Mouse (Mus musculus) heart, postnatal 4 days (tissue): ENCODE data around the gene Adamts8. TPM values are rescaled to one million over a fixed set of nuclear protein-coding genes. Genes with fewer than 3 reads are reported as not detected.
A peak's percentile ranks its signal among the peaks of the same experiment; 100 is the strongest.

Experiments
- DNase-seq: peaks from one replicate; pipeline ENCODE4 v3.0.0; 2021
- total RNA-seq, 2 experiments: library from RNA; stranded (reverse); gene quantifications; 2 replicates each; pipeline ENCODE4 v1.2.3; 2021

The Adamts8 gene
- total RNA-seq, 2 experiments from 2014 or later = 34.3 to 35.1 TPM

DNA sequence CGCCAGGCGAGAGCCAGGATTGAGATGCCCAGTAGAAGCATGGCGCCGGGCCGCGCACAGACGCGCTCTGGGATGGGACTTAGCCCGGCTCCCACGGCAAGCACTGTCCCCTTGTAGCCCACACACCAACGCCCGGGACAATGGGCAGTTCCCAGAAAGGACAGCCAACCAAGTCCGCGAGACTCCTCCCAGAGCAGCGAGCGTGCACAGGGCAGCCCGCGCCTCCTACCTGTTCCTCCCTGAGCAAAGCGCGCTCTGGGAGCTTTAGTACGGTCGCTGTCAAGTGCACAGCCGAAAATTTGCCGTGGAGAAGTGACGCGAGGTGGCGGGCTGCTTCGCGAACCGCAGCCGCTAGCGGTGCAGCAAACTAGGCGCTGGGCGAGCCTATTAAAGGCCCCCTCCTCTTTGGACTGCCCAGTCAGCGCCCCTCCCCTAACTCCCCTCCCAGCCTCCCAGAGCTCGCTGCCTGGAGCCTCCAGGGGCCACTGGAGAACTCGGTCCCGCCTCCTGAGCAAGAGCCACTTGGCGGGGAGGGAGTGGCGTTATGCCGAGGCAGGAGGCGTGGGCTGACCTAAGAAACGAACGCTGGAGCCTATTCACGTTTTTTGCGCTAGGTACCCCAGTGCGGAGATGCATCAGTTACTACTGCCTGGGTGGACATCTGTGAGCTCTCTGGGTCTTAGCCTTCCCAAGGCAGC is 20.0 kb upstream of the Adamts8 start, which contains the start of gene Adamts15:
Adamts15 (minus strand) TSS at position 256 of the 698 bp plus-strand sequence.
- peak; percentile 78 for DNase-seq

DNA sequence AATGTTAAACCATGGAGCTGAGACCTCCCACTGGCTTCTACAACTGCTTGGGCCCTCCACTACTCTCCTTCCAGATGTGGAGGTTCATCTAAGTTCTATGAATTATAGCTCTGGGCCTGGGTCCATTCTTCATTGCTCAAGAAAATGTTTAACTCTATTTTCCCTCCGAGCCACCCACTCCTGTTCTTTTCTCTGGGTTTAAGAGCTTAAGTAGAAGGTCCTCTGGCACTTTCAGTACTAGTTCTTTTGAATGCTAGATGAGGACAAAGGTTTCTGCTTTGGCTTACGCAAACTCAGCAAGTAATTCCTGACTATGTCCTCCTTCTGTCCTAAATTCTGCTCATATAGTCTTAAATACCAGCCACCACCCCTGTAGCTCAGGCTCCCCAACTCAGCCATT is 13.6 kb upstream of the Adamts8 start:
- no peak for DNase-seq

DNA sequence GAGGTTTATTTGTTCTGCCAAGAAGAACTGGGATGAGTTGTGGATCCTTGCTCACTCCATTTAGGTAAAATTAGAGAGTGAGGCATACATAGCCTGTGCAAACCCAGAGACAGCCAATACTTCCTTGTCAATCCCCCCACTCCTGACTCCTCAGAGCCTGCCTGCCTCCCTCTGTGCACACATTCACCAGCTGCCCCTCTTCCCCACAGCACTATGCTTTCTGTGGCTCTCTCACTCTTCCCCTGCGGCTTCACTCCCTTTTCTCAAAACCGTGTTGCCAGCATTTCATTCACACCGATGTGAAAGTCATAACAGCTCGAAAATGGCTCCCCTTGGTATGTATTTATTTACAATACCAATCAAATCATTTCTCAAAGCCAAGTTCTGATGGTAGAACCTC is 10.0 kb upstream of the Adamts8 start:
- DNase-seq = no peak

DNA sequence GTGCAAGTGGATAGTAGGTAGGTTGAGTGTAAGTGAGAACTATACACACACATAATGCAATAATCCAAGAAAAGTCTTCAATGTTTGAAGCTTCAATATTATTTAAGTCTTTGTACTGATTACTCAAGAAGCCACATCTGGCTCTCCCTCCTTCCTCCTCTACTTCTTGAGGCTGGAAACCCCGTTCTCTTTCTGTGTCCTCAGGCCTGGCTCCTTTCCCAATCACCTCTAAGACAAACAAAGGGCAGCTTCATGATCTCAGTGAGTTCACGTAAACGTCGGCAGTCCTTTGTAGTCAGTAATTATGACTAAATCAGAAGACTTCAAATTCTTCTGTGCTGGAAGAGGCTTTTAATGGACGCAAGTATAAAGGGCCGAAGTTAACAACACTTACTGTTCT is 7.5 kb upstream of the Adamts8 start:
- DNase-seq = no peak

DNA sequence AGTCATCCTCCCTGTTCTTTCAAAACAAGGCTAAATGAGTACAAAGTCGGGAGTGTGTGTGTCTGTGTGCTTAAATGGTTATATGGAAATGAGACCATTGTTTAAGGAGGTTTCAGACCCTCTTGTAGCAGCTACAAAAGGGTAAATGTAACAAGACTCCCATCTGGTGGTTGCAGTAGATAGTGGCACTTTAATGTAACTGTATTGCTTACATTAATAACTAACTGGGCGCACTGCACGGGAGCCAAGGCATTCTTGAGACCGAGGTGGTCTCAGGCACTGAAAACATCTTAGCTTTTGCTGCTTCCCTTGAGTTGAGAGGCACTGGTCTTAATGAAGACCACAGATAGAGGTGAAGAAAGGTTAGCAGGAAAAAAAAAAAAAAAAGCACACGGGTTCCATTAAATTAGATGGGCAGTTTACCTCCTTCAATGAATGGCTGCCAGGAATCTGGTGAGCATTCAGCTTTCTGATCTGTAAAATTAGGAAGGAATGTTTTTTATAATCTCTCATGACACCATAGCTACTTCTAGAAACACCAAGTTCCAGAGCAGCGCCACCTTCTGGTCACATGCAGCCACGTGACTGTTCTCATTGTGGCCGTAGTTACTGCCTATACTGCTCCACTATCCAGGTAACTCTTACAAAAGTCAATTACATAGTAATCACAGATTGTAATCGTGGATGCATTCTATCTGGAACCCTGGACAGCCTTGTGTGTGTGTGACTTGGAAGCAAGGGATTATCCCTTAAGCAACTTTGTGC is 5.5 kb upstream of the Adamts8 start:
- peak; percentile 82 for DNase-seq

DNA sequence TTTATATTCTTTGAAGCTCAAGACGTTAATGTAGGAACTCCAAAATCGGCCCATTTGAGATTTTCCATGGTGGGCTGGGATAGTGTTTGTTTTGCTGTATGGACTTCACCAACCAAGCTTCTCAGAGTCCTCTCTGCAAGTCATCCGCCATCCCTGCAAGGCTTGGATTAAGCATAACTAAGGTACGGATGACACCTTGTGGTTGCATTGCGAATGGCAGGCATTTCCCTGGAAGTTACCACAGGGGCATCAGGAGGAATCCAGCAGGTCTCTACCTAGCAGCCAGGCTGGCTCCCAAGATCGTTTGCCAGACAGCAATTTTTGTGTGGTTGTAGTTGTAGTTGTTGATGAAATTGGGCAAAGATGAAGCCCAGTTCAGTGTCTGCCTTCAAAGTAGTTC is 2.0 kb upstream of the Adamts8 start:
- peak; percentile 94 for DNase-seq

DNA sequence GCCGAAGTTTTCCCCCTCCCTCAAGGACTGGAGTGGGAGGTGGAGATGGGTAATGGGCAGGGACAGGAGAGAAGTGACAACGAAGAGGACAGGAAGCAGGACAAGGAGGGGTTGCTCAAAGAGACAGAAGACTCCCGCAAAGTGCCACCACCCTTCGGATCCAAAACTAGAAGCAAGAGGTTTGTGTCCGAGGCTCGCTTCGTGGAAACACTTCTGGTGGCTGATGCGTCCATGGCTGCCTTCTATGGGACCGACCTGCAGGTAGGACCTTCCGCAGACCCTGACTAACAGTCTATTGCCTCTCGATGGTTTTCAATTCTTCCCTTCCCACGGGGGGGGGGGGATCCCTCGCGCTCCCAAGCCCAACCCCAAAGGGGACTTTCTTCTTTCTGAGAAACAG is 979 bp downstream of the Adamts8 start:
- DNase-seq = peak; percentile 26

DNA sequence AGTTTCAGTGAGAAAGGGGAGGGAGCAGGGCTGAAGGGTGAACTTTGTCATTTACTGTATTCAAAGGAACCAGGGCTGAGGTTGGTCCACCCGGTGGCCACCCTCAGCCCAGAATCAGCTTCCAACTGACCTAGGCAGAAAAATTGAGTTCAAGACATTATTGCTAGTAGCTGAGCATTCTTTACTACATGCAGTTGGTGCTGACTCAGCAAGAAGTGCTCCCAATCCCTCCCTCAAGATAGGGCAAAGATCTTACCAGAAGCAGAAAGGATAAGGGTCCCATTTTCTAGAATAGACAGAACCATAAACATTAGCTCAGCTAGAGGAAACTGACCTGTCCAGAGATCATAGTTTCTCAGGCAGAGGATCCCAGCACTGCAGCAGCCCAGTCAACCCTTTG is 1.9 kb downstream of the Adamts8 start:
- DNase-seq = no peak

DNA sequence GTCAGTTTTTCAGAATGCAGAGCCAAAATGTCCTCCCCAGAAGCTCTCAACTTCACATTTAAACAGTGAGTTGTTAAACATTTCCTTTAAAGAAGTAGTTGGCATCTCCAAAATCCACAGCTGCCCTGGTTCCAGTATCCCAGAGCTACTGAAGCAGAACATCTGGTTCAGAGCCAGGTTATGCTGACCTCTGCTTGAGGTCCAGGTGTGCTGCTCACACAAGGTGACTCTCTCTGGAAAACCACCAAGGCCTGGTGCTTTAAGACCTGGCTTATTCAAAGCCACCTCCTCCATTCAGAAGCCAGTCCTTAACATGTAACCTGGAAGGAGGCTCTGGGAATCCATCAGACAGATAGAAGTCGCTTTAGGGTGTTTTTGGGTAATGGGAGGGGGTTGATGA is 2.9 kb downstream of the Adamts8 start:
- DNase-seq = no peak

DNA sequence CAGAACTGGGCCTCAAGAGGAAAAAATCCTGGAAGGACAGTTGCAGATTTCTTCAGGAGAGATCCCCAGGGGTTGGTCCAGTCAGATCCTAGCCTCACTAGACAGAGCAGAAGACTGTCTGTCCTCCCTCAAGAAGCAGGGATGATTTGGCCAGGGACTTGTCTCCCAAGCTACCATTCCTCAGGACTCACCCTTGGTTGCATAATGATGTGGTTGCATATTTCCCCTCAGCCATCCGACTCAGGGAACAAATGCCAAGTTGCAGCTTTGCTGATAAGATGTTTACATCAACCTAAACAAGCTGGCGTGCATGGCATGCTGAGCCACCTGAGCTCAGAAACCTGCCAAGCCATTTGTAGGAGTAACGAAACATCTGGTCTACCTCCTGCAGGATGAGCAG is 7.1 kb downstream of the Adamts8 start:
- no peak for DNase-seq

DNA sequence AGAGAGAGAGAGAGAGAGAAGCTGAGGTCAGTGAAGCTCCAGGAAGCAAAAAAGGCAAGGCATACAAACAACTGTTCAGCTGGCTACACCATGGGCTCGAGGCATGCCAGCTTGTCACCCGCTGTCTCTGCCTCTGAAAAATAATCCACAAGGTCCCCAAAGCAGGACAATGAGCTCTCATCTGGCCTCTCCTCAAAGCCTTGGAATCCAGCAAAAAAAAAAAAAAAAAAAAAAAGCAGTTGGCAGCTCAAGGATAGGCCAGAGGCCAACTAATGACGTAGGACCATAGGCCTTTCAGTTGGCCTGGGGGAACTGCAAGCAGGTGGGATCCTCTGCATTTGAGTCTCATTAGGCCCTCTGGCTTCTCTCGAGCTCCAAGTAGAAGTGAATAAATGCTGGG is 7.6 kb downstream of the Adamts8 start:
- peak; percentile 23 for DNase-seq

DNA sequence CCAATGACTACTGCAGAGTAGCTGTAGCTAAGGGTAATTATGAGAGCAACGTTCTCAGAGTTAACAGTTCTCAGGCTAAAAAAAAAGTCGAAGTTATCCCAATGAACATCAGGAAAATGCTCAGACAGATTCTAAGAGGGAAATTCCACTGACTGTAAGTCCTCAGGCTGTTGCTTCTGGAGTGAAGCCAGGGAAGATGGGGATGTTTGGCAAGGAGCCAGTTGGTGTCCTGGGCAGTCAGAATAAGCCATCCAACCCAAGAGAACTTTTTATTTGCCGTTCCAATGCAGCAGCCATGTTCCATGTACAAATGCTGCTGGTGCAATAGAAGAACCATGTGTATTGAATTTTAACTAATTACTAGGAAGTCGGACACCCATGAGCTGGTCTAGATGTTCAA is 8.2 kb downstream of the Adamts8 start:
- peak; percentile 61 for DNase-seq

DNA sequence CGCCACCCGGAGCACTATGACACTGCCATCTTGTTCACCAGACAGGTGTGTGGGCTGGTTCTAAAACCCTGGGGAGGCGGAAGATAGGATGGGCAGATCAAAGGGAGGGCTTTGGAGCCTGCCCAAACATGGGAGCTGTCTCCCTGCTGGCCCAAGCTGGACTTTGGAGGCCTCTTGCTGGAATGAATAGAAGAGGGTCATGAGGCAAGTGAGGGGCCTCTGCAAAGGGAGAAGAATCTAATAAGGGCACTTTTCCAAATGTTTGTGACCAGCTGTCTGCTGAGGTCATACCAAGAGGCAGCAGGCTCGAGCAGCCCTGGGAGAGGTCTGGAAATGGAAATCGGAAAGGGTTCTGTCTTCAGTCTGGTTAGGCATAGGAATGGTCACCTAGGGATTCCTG is 9.1 kb downstream of the Adamts8 start:
- peak; percentile 49 for DNase-seq

DNA sequence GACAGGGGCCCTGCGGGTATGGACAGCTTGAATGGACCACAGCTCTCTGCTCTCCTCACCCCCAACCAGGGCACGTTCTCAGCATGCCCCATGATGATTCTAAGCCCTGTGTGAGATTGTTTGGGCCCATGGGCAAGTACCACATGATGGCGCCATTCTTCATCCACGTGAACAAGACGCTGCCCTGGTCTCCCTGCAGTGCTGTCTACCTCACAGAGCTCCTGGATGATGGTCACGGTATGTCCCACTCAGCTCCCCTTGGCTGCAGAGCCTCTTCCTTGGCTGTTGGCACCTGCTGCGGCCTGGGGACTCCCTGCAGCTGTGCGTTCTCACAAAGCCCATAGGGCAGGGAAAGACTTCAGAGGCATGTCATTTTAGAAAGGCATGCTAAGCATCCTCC is 10.9 kb downstream of the Adamts8 start:
- peak; percentile 23 for DNase-seq

DNA sequence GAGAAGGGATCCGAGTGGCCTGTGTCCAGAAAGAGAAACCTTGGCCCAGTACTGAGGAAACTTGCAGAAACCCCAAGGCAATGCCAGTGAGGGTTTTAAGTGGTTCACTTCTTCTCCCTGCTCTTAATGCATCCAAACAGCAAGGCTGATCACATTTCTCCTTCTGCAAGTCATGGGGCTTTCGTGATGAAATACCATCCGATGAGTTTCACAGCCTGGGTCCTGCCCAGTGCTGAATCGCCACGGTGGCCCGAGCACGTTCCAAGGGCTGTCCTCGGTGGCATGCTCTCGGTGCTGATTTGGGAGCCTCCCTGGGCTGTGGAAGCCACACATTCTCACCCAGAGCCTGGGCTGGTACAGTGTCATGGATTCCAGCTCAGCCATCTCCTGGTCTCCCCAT is 12.9 kb downstream of the Adamts8 start:
- DNase-seq = no peak

DNA sequence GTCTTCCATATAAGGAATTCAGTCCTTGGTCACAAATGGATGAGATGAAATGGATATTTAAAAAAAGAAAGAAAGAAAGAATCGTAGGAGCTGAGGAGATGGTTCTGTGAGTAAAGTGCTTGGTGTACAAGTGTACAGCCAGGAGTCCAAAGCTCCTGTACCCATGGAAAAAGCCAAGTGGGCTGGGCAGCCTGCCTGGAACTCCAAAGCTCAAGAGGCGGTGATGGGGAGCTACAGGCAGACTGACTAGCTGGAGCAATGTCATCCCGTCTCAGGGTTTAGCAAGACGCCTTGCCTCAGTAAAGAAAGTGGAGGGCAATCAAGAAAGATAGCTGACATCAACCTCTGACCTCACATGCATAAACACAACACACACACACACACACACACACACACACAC is 21.4 kb downstream of the Adamts8 start:
- DNase-seq = peak; percentile 65

DNA sequence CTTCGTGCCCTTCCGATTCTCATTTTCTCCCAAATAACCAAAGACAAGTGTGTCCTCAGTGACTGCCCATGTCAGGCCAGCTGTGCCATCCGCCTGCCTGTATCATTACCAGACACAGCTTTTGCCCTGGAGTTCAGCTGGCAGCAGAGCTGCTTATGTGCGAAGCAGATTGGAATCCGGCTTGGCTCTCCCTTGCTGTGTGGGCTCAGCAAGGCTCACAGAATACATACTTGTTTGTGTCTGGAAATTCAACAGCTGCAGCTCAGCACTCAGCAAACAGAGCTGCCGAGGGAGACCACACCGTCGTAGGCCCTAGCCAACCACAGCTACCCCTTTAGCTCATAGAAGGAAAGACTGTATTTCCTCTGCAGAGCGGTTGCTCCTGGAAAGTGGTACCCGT is 22.3 kb downstream of the Adamts8 start:
- DNase-seq = peak; percentile 56

DNA sequence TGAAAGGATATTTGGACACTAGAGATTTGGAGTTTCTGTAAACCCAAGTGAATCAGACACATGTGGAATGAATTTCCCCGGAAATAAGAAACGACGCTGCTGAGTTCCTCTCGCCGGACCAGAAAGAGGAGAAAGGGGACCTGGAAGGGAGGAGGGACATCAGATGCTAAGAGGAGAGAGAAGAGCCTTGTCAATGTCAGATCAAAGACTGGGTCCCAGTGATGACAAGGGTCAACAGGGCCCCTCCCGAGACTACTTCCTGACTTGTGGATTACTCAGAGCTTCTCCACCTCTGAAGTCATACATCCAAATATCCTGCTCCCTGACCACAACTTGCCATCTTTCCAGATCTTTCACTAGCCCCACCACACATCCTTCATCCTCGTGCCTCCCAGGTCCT is 24.5 kb downstream of the Adamts8 start:
- no peak for DNase-seq

DNA sequence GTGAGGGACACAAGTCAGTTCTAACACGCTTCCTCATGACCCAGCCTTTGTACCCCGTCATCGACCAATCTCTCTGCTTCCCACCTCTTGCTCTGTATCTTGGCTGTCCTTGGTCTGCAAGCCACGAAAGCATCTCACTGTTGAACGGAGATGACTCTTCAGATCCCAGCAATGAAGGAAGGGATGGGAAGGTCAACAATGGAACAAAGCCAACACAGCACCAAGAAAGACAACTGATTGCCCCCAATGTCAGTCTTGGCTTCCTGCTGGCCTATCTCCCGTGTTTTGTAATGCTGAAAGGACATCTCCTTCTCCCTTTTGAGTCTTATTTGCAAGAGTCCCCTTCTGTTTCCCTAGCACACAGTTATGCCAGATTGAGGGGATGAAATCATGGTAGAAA is 25.8 kb downstream of the Adamts8 start:
- no peak for DNase-seq

DNA sequence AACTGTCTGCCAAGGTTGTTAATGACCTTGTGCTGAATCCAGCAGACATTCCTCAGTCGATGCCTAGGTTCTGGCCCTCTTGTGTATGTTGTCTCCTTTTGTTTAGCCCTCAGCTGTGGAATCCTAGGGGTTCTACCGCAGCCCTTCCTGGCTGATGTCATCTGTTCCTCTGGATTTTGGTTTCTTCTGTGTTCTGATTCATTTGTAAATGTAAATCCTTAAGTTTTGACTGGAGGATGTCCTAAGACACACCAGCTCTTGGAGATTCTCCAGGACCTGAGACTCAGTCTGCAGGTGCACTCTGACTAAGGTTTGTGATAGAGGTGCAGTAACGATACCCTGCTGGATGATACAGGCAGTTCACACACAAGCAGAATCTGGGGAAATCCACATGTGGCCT is 27.6 kb downstream of the Adamts8 start:
- no peak for DNase-seq

DNA sequence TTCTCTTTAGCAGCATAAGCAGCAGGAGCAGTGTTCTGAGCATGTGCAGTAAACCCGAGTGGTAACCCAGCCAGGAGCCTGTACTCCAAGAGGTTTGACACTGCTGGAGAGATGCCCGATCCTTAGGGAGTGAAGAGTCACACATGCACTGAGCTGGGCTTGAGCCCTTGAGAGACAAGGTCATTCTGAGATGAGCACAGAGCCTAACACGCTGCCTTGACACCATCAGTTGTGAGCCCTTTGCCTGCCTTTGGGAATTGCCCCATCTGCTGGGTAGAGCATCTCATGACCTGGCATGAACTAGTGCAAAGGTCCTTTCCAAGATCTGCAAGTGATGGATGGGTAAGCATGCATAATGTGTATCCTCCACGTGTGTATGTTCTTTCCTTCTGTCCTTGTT is 29.6 kb downstream of the Adamts8 start:
- peak; percentile 34 for DNase-seq

DNA sequence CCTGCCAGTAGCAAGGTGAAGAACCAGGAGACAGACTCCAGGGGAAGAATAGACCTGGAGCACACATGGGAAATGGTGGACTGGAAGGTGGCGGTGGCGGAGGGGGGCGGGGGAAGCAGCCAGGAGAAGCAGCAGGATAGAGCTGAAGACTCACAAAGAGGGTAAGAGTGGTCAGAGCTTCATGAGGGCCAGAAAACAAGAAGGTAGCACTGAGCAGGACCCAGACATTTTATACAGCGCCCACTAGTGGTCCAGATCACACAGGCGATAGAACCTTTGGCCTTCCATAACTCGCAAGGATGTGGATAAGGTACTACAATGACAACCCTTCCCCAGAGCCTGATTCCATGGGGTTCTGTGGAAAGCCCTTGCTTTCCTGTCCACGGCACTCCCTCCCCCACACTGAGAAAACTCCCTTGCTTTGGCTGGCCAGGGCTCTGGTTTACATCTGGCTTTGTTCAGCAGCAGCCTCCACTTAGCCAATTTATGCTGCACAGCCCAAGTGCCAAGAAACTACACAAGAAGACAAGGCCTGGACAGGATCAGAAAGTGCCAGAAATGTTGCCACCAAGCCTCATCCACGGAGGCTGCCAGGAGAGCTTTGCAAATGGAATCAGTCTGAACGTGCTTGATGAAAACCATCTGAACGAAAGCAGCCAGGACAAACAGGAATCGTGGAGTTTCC is 34.1 kb downstream of the Adamts8 start:
- DNase-seq = peak; percentile 62

DNA sequence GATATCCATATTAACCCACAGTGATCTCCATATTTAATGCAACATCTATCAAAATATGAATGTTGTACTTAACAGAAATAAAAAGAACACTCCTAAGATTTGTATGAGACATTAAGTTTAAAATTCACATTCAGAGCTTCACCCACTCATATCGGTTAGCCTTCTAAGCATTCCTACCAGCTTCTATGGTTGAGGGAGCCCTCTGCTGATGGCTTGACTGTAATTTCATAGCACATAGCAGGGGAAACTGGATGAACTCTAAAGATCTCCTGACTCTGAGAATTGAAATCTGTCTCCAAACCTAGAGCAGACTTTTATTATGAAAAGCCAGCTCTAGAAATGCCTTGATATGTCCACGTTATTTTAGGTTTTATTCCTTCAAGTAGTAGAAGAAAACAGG is 38.1 kb downstream of the Adamts8 start:
- DNase-seq = peak; percentile 26

DNA sequence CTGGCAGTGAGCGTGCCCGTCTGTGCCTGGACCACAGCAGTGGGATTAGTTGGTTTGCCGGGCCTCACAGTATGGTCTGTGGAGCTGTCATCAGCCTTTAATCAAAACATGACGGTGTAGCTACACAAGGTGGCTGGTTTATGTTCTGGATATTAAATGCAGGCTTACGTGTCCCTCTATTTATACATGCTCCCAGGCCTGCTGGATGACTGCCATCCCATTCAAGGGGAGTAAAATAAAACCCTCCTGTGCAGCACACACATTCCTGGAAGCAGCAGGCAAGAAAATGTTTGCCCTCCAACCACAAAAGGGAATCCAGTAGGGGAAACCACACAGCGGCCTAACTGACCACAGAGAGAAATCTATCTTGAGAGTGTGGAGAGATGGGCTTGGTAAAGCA is 43.4 kb downstream of the Adamts8 start:
- DNase-seq = peak; percentile 74
